In the genomic region with DNA sequence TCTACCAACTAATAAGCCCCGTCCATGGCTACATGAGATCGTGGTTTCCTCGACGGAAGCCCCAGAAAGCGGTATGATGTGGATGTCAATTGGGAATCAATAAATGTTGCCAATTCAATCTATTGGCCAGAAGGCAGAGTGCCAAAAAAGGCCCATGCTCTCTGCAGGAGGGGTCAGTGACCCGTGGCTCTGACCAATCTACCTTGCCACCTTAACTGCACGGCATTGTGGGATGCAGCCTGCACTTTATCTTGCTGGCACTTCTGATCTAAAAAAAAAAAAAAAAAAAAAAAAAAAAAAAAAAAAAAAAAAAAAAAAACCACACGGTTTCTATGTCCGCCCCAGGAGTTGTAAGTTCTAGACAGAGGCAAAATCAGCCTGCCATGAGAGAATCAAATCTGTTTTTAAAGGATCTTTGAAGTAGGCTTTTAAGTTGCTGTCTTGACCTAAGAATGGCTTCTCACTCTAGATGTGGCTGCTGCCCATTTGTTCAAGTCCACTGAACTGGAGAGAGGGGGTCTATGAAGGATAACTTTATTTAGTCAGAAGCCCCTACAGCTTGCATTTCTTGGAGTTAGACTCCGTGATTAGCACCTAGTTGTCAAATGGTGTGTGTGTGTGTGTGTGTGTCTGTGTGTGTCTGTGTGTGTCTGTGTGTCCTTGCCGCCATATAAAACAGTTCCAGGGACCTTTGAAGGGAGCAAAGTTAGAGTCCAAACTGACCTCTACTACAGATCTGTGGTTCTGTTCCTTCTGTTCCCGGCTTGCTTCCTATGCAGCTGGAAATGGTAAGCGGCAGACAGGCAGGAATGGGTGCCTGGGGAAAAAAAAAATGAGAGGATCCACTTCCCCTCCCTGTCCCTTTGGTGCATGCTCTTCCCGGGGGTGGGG, we compare ENCODE assay signal across 15 mouse cellular contexts. TPM values are rescaled to one million over a fixed set of nuclear protein-coding genes. Genes with fewer than 3 reads are reported as not detected.
DNase-seq lines count a peak whose midpoint lies in the region; ATAC-seq lines count a peak whose summit lies in the region.
"Had no signal": no experiment of that assay in that cellular context is flagged by ENCODE, and none has a peak within 500 bp of the region (broad histone marks: within the 10 kb centered on the region; RNA-seq: fewer than 3 reads in every experiment).

No protein-coding gene starts in this region.

- H3K27me3 ChIP-seq in heart, embryonic 15.5 days: peaks cover 89% of the 10 kb centered on the region
- peaks cover 93% of the 10 kb centered on the region for H3K27me3 ChIP-seq in midbrain, embryonic 14.5 days (ENCODE audit: control insufficient read depth, insufficient read depth, low read length)
- peaks cover 95% of the 10 kb centered on the region for H3K27me3 ChIP-seq in midbrain, embryonic 15.5 days (replicated peaks)
- peaks cover 96% of the 10 kb centered on the region for H3K27me3 ChIP-seq in embryonic facial prominence, embryonic 13.5 days

- H3K36me3 ChIP-seq in heart, embryonic 15.5 days: no peaks in the 10 kb centered on the region
- no peaks in the 10 kb centered on the region for H3K36me3 ChIP-seq in midbrain, embryonic 14.5 days (ENCODE audit: control insufficient read depth, insufficient read depth, low read length)
- H3K36me3 ChIP-seq in midbrain, embryonic 15.5 days (replicated peaks): no peaks in the 10 kb centered on the region
- no peaks in the 10 kb centered on the region for H3K36me3 ChIP-seq in embryonic facial prominence, embryonic 13.5 days
- H3K36me3 ChIP-seq: hindbrain, embryonic 15.5 days had no signal

- WGBS in heart, embryonic 15.5 days: 10% methylated on average over 14 of the region's 14 CpGs
- 2% methylated on average over 14 of the region's 14 CpGs for whole genome bisulfite sequencing in midbrain, embryonic 14.5 days
- WGBS in midbrain, embryonic 15.5 days: under 1% methylated on average over 14 of the region's 14 CpGs
- WGBS in embryonic facial prominence, embryonic 13.5 days: 3% methylated on average over 14 of the region's 14 CpGs

- peaks cover 13% of the 10 kb centered on the region for H3K4me1 ChIP-seq in heart, embryonic 15.5 days (replicated peaks)
- H3K4me1 ChIP-seq in midbrain, embryonic 14.5 days (ENCODE audit: control insufficient read depth, insufficient read depth, low read length): no peaks in the 10 kb centered on the region
- peaks cover 8% of the 10 kb centered on the region for H3K4me1 ChIP-seq in midbrain, embryonic 15.5 days
- H3K4me1 ChIP-seq in embryonic facial prominence, embryonic 13.5 days: peaks cover 16% of the 10 kb centered on the region

- no peak overlapping the region for H3K9ac ChIP-seq in heart, embryonic 15.5 days
- no peak overlapping the region for H3K9ac ChIP-seq in midbrain, embryonic 14.5 days (replicated peaks; ENCODE audit: low read length)
- no peak overlapping the region for H3K9ac ChIP-seq in midbrain, embryonic 15.5 days
- no peak overlapping the region for H3K9ac ChIP-seq in embryonic facial prominence, embryonic 13.5 days
- H3K9ac ChIP-seq: hindbrain, embryonic 15.5 days; liver, postnatal 0 days had no signal

- ATAC-seq in heart, embryonic 15.5 days (replicated peaks; ENCODE audit: insufficient number of reproducible peaks, insufficient read depth, low FRiP score, low read depth): no peak
- ATAC-seq in midbrain, embryonic 14.5 days (ENCODE audit: low FRiP score, low TSS enrichment): no peak
- ATAC-seq in midbrain, embryonic 15.5 days (replicated peaks): no peak
- ATAC-seq in embryonic facial prominence, embryonic 13.5 days (ENCODE audit: insufficient number of reproducible peaks, insufficient read depth, low FRiP score, low TSS enrichment, low read depth): no peak
- ATAC-seq: liver, postnatal 0 days had no signal

- intact Hi-C loops in heart, postnatal 25 days (cut with DNase I): no loop called here

- no peak for DNase-seq in heart, postnatal 25 days (ENCODE audit: low spot score)
- peak; percentile 34 for DNase-seq in midbrain, embryonic 14.5 days
- DNase-seq in retina, embryonic 14.5 days (ENCODE audit: low spot score): peak; percentile 72
- DNase-seq in spleen, adult 18-20 months: no peak
- DNase-seq in B cell, adult 2 months: no peak
- DNase-seq: gastrocnemius, postnatal 14 days; kidney, postnatal 14 days; thymus, adult 2 months had no signal

- H3K9me3 ChIP-seq in heart, embryonic 15.5 days (replicated peaks): no peaks in the 10 kb centered on the region
- H3K9me3 ChIP-seq in midbrain, embryonic 14.5 days (ENCODE audit: control insufficient read depth, low read length): no peaks in the 10 kb centered on the region
- no peaks in the 10 kb centered on the region for H3K9me3 ChIP-seq in midbrain, embryonic 15.5 days
- H3K9me3 ChIP-seq in embryonic facial prominence, embryonic 13.5 days: no peaks in the 10 kb centered on the region
- H3K9me3 ChIP-seq: hindbrain, embryonic 15.5 days had no signal

- peak overlapping the region; percentile 48; the same call in 1 of the 2 replicates for H3K4me2 ChIP-seq in heart, embryonic 15.5 days
- H3K4me2 ChIP-seq in midbrain, embryonic 14.5 days (ENCODE audit: low read length): no peak overlapping the region
- no peak overlapping the region for H3K4me2 ChIP-seq in midbrain, embryonic 15.5 days
- H3K4me2 ChIP-seq in embryonic facial prominence, embryonic 13.5 days: peak overlapping the region; percentile 62

- H3K4me3 ChIP-seq in heart, embryonic 15.5 days: peak overlapping the region; percentile 29
- no peak overlapping the region for H3K4me3 ChIP-seq in midbrain, embryonic 14.5 days (replicated peaks; ENCODE audit: low read depth, low read length)
- H3K4me3 ChIP-seq in midbrain, embryonic 15.5 days: no peak overlapping the region
- peak overlapping the region; percentile 36 for H3K4me3 ChIP-seq in embryonic facial prominence, embryonic 13.5 days

- no peak overlapping the region for H3K27ac ChIP-seq in heart, embryonic 15.5 days
- no peak overlapping the region for H3K27ac ChIP-seq in midbrain, embryonic 14.5 days (replicated peaks; ENCODE audit: low read depth, low read length)
- no peak overlapping the region for H3K27ac ChIP-seq in midbrain, embryonic 15.5 days
- no peak overlapping the region for H3K27ac ChIP-seq in embryonic facial prominence, embryonic 13.5 days
- H3K27ac ChIP-seq: hindbrain, embryonic 15.5 days had no signal

RNA-seq across cellular contexts. Expression of a gene that starts 0.8 kb away (rescaled TPM):
- not detected in 2 replicates for polyA plus RNA-seq in heart, embryonic 15.5 days (2015; fragmentation: Nextera tagmentation; extraction: Ambion mirVana)
- not detected for total RNA-seq in heart, postnatal 25 days (2021)
- not detected in 2 replicates for polyA plus RNA-seq in midbrain, embryonic 14.5 days (2014; fragmentation: Nextera tagmentation; extraction: Ambion mirVana)
- polyA plus RNA-seq in midbrain, embryonic 15.5 days (2015; fragmentation: Nextera tagmentation; extraction: Ambion mirVana): 0.61 and 1.5 TPM in 2 replicates
- 0.06 TPM in 1 of 2 replicates, not detected in the other for polyA plus RNA-seq in embryonic facial prominence, embryonic 13.5 days (2015; fragmentation: Nextera tagmentation; extraction: Ambion mirVana)
- total RNA-seq: gastrocnemius, postnatal 14 days; megakaryocyte progenitor cell, adult 5-6 weeks had no signal
- polyA plus RNA-seq: hindbrain, embryonic 15.5 days; liver, postnatal 0 days; neural tube, embryonic 11.5 days; thymus, adult 2 months had no signal

RNA-seq across cellular contexts. Expression of a gene that starts 1.7 kb away (rescaled TPM):
- polyA plus RNA-seq in heart, embryonic 15.5 days (2015; fragmentation: Nextera tagmentation; extraction: Ambion mirVana): 1.9 and 2.1 TPM in 2 replicates
- under 1 TPM; 0.28 to 0.55 TPM for total RNA-seq in heart, postnatal 25 days (2021)
- polyA plus RNA-seq in midbrain, embryonic 14.5 days (2014; fragmentation: Nextera tagmentation; extraction: Ambion mirVana): 2.9 and 3.0 TPM in 2 replicates
- polyA plus RNA-seq in midbrain, embryonic 15.5 days (2015; fragmentation: Nextera tagmentation; extraction: Ambion mirVana): 4.0 and 4.8 TPM in 2 replicates
- 9.0 and 9.8 TPM in 2 replicates for polyA plus RNA-seq in embryonic facial prominence, embryonic 13.5 days (2015; fragmentation: Nextera tagmentation; extraction: Ambion mirVana)
- polyA plus RNA-seq: thymus, adult 2 months had no signal

Comparison
In these comparisons a context has a peak if more than half of its experiments do, and no peak if none do; other contexts are left out.
1. H3K4me2 ChIP-seq: peak in heart, embryonic 15.5 days (single experiment) and embryonic facial prominence, embryonic 13.5 days (single experiment); none in midbrain, embryonic 14.5 days (single experiment) and midbrain, embryonic 15.5 days (single experiment).
2. H3K4me3 ChIP-seq: peak in heart, embryonic 15.5 days (single experiment) and embryonic facial prominence, embryonic 13.5 days (single experiment); none in midbrain, embryonic 14.5 days (single experiment) and midbrain, embryonic 15.5 days (single experiment).
3. DNase-seq: peak in midbrain, embryonic 14.5 days (single experiment) and retina, embryonic 14.5 days (single experiment); none in heart, postnatal 25 days (single experiment), spleen, adult 18-20 months (0 of 2) and B cell, adult 2 months (0 of 2).